Mouse (Mus musculus) limb, embryonic 12.5 days (tissue): ENCODE data around the gene Bex3. TPM values are rescaled to one million over a fixed set of nuclear protein-coding genes. Genes with fewer than 3 reads are reported as not detected.
A peak's percentile ranks its signal among the peaks of the same experiment; 100 is the strongest.
"Not testable (repeated sequence)": the region's sequence is repeated elsewhere in the genome, so short reads cannot be mapped to it uniquely, and the experiment has no call there.

ENCODE experiments used
- ATAC-seq: fragments of 200-750 bp; cut with Nextera tagmentation; 2 replicates; pipeline ENCODE4 v1.8.0; 2017; ENCODE audit warnings: low read depth, moderate TSS enrichment; ENCODE audit not compliant: insufficient number of reproducible peaks, insufficient read depth, low FRiP score, low TSS enrichment
- H3K27ac ChIP-seq: fragments of 300-500 bp; sonication (generic); 2 replicates; pipeline ENCODE4 v1.5.1; 2016; ENCODE audit warnings: mild to moderate bottlenecking, moderate library complexity
- H3K27me3 ChIP-seq: fragments of 300-500 bp; sonication (generic); 2 replicates; pipeline ENCODE4 v1.6.1; 2016; ENCODE audit warnings: mild to moderate bottlenecking, moderate library complexity
- H3K36me3 ChIP-seq: fragments of 300-500 bp; sonication (generic); 2 replicates; pipeline ENCODE4 v1.6.1; 2016; ENCODE audit warnings: mild to moderate bottlenecking, moderate library complexity
- H3K4me1 ChIP-seq: fragments of 300-500 bp; sonication (generic); replicated peaks from 2 replicates; pipeline ENCODE4 v1.6.1; 2016
- H3K4me2 ChIP-seq: fragments of 300-500 bp; sonication (generic); 2 replicates; pipeline ENCODE4 v1.6.1; 2016; ENCODE audit warnings: mild to moderate bottlenecking, moderate library complexity
- H3K4me3 ChIP-seq: fragments of 300-500 bp; sonication (generic); replicated peaks from 2 replicates; pipeline ENCODE4 v1.5.1; 2016; ENCODE audit warnings: mild to moderate bottlenecking
- H3K9ac ChIP-seq: fragments of 300-500 bp; sonication (generic); replicated peaks from 2 replicates; pipeline ENCODE4 v1.6.1; 2016; ENCODE audit warnings: mild to moderate bottlenecking, moderate library complexity
- H3K9me3 ChIP-seq: fragments of 300-500 bp; sonication (generic); 2 replicates; pipeline ENCODE4 v1.6.1; 2016; ENCODE audit warnings: mild to moderate bottlenecking, moderate library complexity
- WGBS: fragments of 180-500 bp; shearing (Covaris S2); methylation state at CpG from one replicate; pipeline ENCODE4 v1.1.7; 2016; 5-methylcytosine and 5-hydroxymethylcytosine counted together
- polyA plus RNA-seq: library from polyadenylated mRNA; unstranded; fragments of >200 nt; fragmentation: Nextera tagmentation; extraction: Ambion mirVana; gene quantifications from 2 replicates; pipeline ENCODE4 v1.2.1, GENCODE M21; 2016

Bex3 gene
- polyA plus RNA-seq, 1 experiment from 2014 or later: 559 TPM

GRCm38 (mm10) chrX:136267720-136268119, 2.3 kb upstream of the Bex3 start:
- Histone ChIP-seq H3K27ac (no peak overlapping the region), H3K36me3 (peaks cover 7% of the 10 kb centered on the region), H3K9ac (no peak overlapping the region), H3K27me3 (peaks cover 4% of the 10 kb centered on the region; the same call in 1 of the 2 replicates), H3K4me2 (no peak overlapping the region), H3K9me3 (no peaks in the 10 kb centered on the region), H3K4me3 (no peak overlapping the region), H3K4me1 (peaks cover 6% of the 10 kb centered on the region; the same call in 1 of the 2 replicates)
- no peak for ATAC-seq
- 61% methylated on average over 5 of the region's 5 CpGs for WGBS

GRCm38 (mm10) chrX:136268173-136268572, 1.9 kb upstream of the Bex3 start:
- Histone ChIP-seq H3K4me2 (no peak overlapping the region), H3K27me3 (peaks cover 4% of the 10 kb centered on the region; the same call in 1 of the 2 replicates), H3K9me3 (no peaks in the 10 kb centered on the region), H3K4me3 (no peak overlapping the region), H3K9ac (no peak overlapping the region), H3K27ac (no peak overlapping the region), H3K36me3 (peaks cover 7% of the 10 kb centered on the region), H3K4me1 (peaks cover 6% of the 10 kb centered on the region; the same call in 1 of the 2 replicates)
- ATAC-seq: no peak
- 47% methylated on average over 4 of the region's 4 CpGs for WGBS

GRCm38 (mm10) chrX:136270393-136271111, 499 bp downstream of the Bex3 start:
- Histone ChIP-seq H3K9ac (peak overlapping the region; percentile 57; the same call in 1 of the 2 replicates), H3K4me3 (peak overlapping the region; percentile 44), H3K4me2 (peak overlapping the region; percentile 48), H3K27ac (0 out of 2 replicates have a peak overlapping the region, but pooled peaks have one; percentile 12)
- not testable (repeated sequence) for H3K9me3 ChIP-seq, H3K27me3 ChIP-seq, H3K4me1 ChIP-seq, H3K36me3 ChIP-seq
- peak; percentile 68 for ATAC-seq
- WGBS: 36% methylated on average over 14 of the region's 60 CpGs

- Histone ChIP-seq H3K27me3 (peaks cover 11% of the 10 kb centered on the region; the same call in 1 of the 2 replicates), H3K4me1 (peaks cover 6% of the 10 kb centered on the region; the same call in 1 of the 2 replicates), H3K4me3 (no peak overlapping the region), H3K36me3 (peaks cover 7% of the 10 kb centered on the region), H3K27ac (no peak overlapping the region), H3K9me3 (no peaks in the 10 kb centered on the region), H3K4me2 (no peak overlapping the region), H3K9ac (no peak overlapping the region)
- no peak for ATAC-seq
- 17% methylated on average over 3 of the region's 3 CpGs for WGBS
These were observed 4.5 kb downstream of the Bex3 start for GRCm38 (mm10) chrX:136274542-136274941.

- no peak for ATAC-seq
- Histone ChIP-seq H3K9ac (no peak overlapping the region), H3K9me3 (no peaks in the 10 kb centered on the region), H3K36me3 (peaks cover 7% of the 10 kb centered on the region), H3K27me3 (0 out of 2 replicates have a peak, but pooled peaks cover 8% of the 10 kb centered on the region), H3K27ac (no peak overlapping the region), H3K4me2 (no peak overlapping the region), H3K4me3 (no peak overlapping the region), H3K4me1 (peaks cover 6% of the 10 kb centered on the region; the same call in 1 of the 2 replicates)
- 43% methylated on average over 3 of the region's 3 CpGs for WGBS
These were observed 5.3 kb downstream of the Bex3 start for GRCm38 (mm10) chrX:136275386-136275785.

- Histone ChIP-seq H3K27me3 (0 out of 2 replicates have a peak, but pooled peaks cover 8% of the 10 kb centered on the region), H3K4me1 (no peaks in the 10 kb centered on the region), H3K36me3 (no peaks in the 10 kb centered on the region), H3K9me3 (no peaks in the 10 kb centered on the region), H3K4me3 (no peak overlapping the region), H3K9ac (no peak overlapping the region), H3K4me2 (no peak overlapping the region), H3K27ac (no peak overlapping the region)
- 86% methylated on average over 7 of the region's 7 CpGs for WGBS
- ATAC-seq: no peak
These were observed 7.5 kb downstream of the Bex3 start for GRCm38 (mm10) chrX:136277577-136277976.

- Histone ChIP-seq H3K36me3 (no peaks in the 10 kb centered on the region), H3K4me1 (no peaks in the 10 kb centered on the region), H3K9me3 (no peaks in the 10 kb centered on the region), H3K27me3 (0 out of 2 replicates have a peak, but pooled peaks cover 8% of the 10 kb centered on the region), H3K9ac (no peak overlapping the region), H3K27ac (no peak overlapping the region), H3K4me2 (no peak overlapping the region), H3K4me3 (no peak overlapping the region)
- ATAC-seq: no peak
These were observed 8.3 kb downstream of the Bex3 start for GRCm38 (mm10) chrX:136278401-136278800.

- H3K4me2 ChIP-seq: no peak overlapping the region
- no peak for ATAC-seq
- no peaks in the 10 kb centered on the region for H3K36me3 ChIP-seq
- H3K27me3 ChIP-seq: 0 out of 2 replicates have a peak, but pooled peaks cover 8% of the 10 kb centered on the region
- H3K4me1 ChIP-seq: no peaks in the 10 kb centered on the region
- no peak overlapping the region for H3K27ac ChIP-seq
- no peaks in the 10 kb centered on the region for H3K9me3 ChIP-seq
- H3K4me3 ChIP-seq: no peak overlapping the region
- no peak overlapping the region for H3K9ac ChIP-seq
- WGBS: 78% methylated on average over 5 of the region's 5 CpGs
These were observed 9.4 kb downstream of the Bex3 start for GRCm38 (mm10) chrX:136279410-136279809.

- Histone ChIP-seq H3K9me3 (no peaks in the 10 kb centered on the region), H3K36me3 (no peaks in the 10 kb centered on the region), H3K4me3 (no peak overlapping the region), H3K27ac (no peak overlapping the region), H3K4me2 (peak overlapping the region; percentile 33), H3K27me3 (0 out of 2 replicates have a peak, but pooled peaks cover 4% of the 10 kb centered on the region), H3K9ac (no peak overlapping the region), H3K4me1 (no peaks in the 10 kb centered on the region)
- ATAC-seq: peak; percentile 26; the same call in 1 of the 2 replicates
- 25% methylated on average over 8 of the region's 8 CpGs for WGBS
These were observed 20.8 kb downstream of the Bex3 start for GRCm38 (mm10) chrX:136290817-136291281.

- Histone ChIP-seq H3K9me3 (no peaks in the 10 kb centered on the region), H3K27ac (no peak overlapping the region), H3K9ac (no peak overlapping the region), H3K4me2 (no peak overlapping the region), H3K27me3 (no peaks in the 10 kb centered on the region), H3K4me1 (no peaks in the 10 kb centered on the region), H3K36me3 (no peaks in the 10 kb centered on the region), H3K4me3 (no peak overlapping the region)
- ATAC-seq: no peak
These were observed 34.2 kb downstream of the Bex3 start for GRCm38 (mm10) chrX:136304295-136304694.

- H3K4me1 ChIP-seq: no peaks in the 10 kb centered on the region
- 39% methylated on average over 1 of the region's 1 CpGs for WGBS
- no peaks in the 10 kb centered on the region; the same call in 1 of the 2 replicates for H3K27me3 ChIP-seq
- no peak overlapping the region for H3K4me3 ChIP-seq
- H3K9me3 ChIP-seq: no peaks in the 10 kb centered on the region
- no peak overlapping the region for H3K4me2 ChIP-seq
- H3K9ac ChIP-seq: no peak overlapping the region
- no peaks in the 10 kb centered on the region for H3K36me3 ChIP-seq
- H3K27ac ChIP-seq: no peak overlapping the region
- no peak for ATAC-seq
These were observed 36.1 kb downstream of the Bex3 start for GRCm38 (mm10) chrX:136306196-136306595.
